Mouse (Mus musculus) G1E (cell line): Measurements from ENCODE around the gene Zfp867. TPM values are rescaled to one million over a fixed set of nuclear protein-coding genes. Genes with fewer than 3 reads are reported as not detected.

Experiments
- ATAC-seq: 2 replicates; pipeline ENCODE4 v1.8.0; 2016; ENCODE audit warnings: mild to moderate bottlenecking; ENCODE audit not compliant: insufficient number of reproducible peaks, poor library complexity, low FRiP score, severe bottlenecking; ENCODE audit errors: extremely low read depth
- DNase-seq: peaks from one replicate; pipeline ENCODE4 v3.0.0; 2012; ENCODE audit warnings: low spot score
- H3K27me3 ChIP-seq: 2 replicates; pipeline ENCODE4 v1.6.1; 2012; ENCODE audit warnings: mild to moderate bottlenecking, low read length, inconsistent platforms; ENCODE audit not compliant: insufficient read depth
- H3K36me3 ChIP-seq: replicated peaks from 2 replicates; pipeline ENCODE3; 2012; ENCODE audit warnings: mild to moderate bottlenecking, inconsistent platforms
- H3K4me1 ChIP-seq: 2 replicates; pipeline ENCODE4 v1.6.1; 2012; ENCODE audit warnings: low read depth, low read length, inconsistent platforms, mixed read lengths; ENCODE audit not compliant: insufficient read depth
- H3K4me3 ChIP-seq: 2 replicates; pipeline ENCODE4 v1.5.1; 2012; ENCODE audit warnings: low read depth, mild to moderate bottlenecking, inconsistent platforms, low read length, moderate library complexity, mixed read lengths
- H3K9me3 ChIP-seq: replicated peaks from 2 replicates; pipeline ENCODE4 v1.6.1; 2012; ENCODE audit warnings: inconsistent platforms
- CTCF ChIP-seq: IDR thresholded peaks from 2 replicates; pipeline ENCODE4 v1.5.1; 2012; ENCODE audit warnings: low read depth, low read length, inconsistent platforms, mixed read lengths
- GATA1 ChIP-seq: IDR thresholded peaks from 2 replicates; pipeline ENCODE4 v1.6.1; 2012; ENCODE audit warnings: borderline replicate concordance, low read length, inconsistent platforms, mixed read lengths
- GATA2 ChIP-seq: IDR thresholded peaks from 2 replicates; pipeline ENCODE4 v1.6.1; 2012; ENCODE audit warnings: low read depth, low read length, inconsistent platforms, borderline replicate concordance
- POLR2AphosphoS5 ChIP-seq: IDR thresholded peaks from 2 replicates; pipeline ENCODE4 v1.6.1; 2012; ENCODE audit warnings: low read depth, low read length, inconsistent platforms; ENCODE audit not compliant: insufficient replicate concordance
- TAL1 ChIP-seq: conservative IDR thresholded peaks from 2 replicates; pipeline ENCODE4 v1.6.1; 2012; ENCODE audit warnings: low read depth, low read length, inconsistent platforms, mixed read lengths
- polyA plus RNA-seq: library from polyadenylated mRNA; stranded (reverse); fragments of >175 nt; gene quantifications from 2 replicates; pipeline ENCODE4 v1.2.3, GENCODE M21; 2012
- total RNA-seq, 2 experiments: library from RNA; stranded (forward) in 1 of 2; stranded (reverse) in 1 of 2; fragments of 200-1000 nt in 1 of 2; fragments of >200 nt in 1 of 2; fragmentation: Nextera tagmentation in 1 of 2; gene quantifications; 2 replicates each; pipeline ENCODE4 v1.2.3; 2014 to 2017

Gene Zfp867
- total and polyA plus RNA-seq, 3 experiments, result 0.07 to 4.5 (median 4.2) TPM

DNA sequence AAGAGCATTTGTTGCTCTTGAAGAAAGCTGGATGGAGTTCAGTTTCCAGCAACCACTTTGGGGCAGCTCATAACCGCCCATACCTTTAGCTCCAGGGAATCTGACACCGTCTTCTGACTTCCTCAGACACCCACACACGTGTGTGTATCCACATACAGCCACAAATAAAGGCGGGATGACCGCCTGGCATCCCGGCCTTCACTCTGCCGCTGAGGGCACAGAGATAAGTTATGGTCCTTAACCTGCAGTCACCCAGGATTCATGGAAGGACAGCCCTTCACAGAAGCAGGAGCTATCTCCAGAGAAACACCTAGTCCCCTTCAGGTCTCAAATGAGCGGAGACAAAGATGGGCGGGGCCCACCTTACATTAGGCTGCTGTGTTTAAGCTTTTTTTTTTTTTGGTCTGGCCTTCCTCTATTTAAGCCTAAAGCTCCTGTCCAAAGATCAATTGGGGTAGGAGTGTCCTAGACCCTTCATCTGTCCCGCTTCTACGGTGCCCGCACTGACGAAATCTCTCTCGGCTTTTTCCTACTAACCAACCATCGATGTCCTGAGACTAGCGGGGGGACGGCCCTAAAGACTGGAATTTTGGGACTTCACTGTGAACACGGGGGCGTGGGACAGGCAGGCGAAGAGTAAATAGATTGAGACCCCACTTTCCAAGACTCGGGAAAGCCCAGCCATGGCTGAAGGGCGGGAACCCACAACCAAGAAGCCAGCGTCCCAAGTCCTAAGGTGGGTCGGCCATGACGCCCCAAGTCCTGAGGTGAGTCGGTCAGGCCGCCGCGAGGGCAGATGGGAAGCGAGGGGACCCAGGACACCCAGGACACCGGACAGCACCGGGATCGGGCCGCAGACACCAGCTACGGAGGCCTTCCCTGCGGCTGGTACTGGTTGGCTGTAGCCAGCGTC, 605 bp downstream of the Zfp867 start:
- Histone ChIP-seq H3K27me3 (peaks cover 21% of the 10 kb centered on the region), H3K4me1 (peaks cover 15% of the 10 kb centered on the region), H3K4me3 (peak overlapping the region; percentile 99), H3K9me3 (no peaks in the 10 kb centered on the region), H3K36me3 (peaks cover 5% of the 10 kb centered on the region)
- ATAC-seq (no peak), DNase-seq (peak; percentile 26)
- TF ChIP-seq TAL1 (no peak), POLR2AphosphoS5 (no peak), GATA2 (no peak), CTCF (no peak)

DNA sequence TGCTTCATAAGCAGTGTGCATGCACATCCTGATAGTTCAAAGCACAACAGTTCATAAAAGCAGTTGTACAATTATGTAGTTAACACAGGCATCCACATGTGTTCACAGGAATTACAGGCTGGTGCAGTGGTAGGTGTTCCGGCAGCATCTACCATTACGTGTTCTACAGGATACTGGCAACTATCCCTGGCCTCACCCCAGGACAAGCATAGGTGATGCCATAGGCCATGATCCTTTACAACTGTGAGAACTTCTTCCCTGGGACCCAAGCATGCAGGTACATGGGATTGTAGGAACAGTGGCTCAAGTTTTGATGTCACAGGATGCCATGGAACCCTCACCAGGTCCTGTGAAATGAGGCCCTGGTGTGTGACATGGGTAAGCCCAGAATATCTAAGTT, 11.8 kb downstream of the Zfp867 start:
- ATAC-seq (no peak), DNase-seq (no peak)
- peaks cover 74% of the 10 kb centered on the region for H3K36me3 ChIP-seq

DNA sequence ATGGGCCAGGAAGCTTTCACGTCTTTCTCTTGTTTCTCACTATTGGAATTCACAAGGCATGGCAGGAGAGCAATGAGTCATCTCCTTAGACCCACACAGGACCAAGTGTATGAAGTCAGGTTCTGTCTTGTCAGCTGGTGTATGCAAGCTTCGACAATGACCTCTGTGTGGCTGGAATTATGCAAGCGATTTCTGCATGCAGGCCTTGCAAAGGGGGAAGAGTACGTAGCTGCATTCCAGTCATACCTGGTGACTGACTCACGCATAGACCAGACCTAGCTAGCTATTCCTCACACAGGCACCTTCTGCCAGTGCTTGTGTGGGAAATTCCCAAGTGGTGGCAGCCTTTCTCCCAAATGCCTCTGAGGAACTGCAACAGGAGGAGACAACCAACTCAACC, 13.3 kb downstream of the Zfp867 start:
- Histone ChIP-seq H3K36me3 (peaks cover 82% of the 10 kb centered on the region), H3K4me3 (no peak overlapping the region), H3K27me3 (no peaks in the 10 kb centered on the region), H3K4me1 (peaks cover 4% of the 10 kb centered on the region; the same call in 1 of the 2 replicates), H3K9me3 (peaks cover 18% of the 10 kb centered on the region)
- TF ChIP-seq TAL1, result no peak
- TF ChIP-seq GATA1, result no peak
- no peak for TF ChIP-seq CTCF
- TF ChIP-seq POLR2AphosphoS5, result no peak
- no peak for TF ChIP-seq GATA2
- DNase-seq (no peak), ATAC-seq (no peak)

More for the DNA sequence above, 11.8 kb downstream of the Zfp867 start:
- Histone ChIP-seq H3K27me3 (no peaks in the 10 kb centered on the region), H3K9me3 (peaks cover 25% of the 10 kb centered on the region), H3K4me3 (no peak overlapping the region), H3K4me1 (peaks cover 4% of the 10 kb centered on the region; the same call in 1 of the 2 replicates)
- TF ChIP-seq GATA1 (no peak), GATA2 (no peak), TAL1 (no peak), CTCF (no peak), POLR2AphosphoS5 (no peak)

DNA sequence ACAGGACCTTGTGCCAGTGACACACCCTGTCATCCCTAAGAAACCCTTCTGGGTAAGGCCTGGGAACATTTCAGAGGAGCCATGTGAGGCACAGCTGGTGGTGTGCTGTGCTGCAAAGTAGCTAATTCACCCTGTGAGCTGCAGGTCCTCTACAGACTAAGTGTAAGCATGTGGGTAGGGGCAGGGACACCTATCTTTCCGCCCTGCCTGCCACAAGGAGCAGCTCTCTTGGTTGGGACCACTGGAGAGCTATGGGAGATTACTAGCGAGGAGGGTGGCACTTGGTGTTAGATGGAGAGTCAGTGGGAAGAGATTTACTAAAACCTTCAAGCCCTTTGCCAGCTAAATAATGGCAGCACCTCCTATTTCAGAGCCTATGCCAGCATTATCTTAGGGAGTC, 15.4 kb downstream of the Zfp867 start:
- Histone ChIP-seq H3K27me3 (no peaks in the 10 kb centered on the region), H3K4me1 (peaks cover 9% of the 10 kb centered on the region), H3K9me3 (no peaks in the 10 kb centered on the region; the same call in 1 of the 2 replicates), H3K36me3 (peaks cover 81% of the 10 kb centered on the region), H3K4me3 (no peak overlapping the region)
- DNase-seq (no peak), ATAC-seq (no peak)
- no peak for TF ChIP-seq CTCF
- no peak for TF ChIP-seq GATA1
- no peak for TF ChIP-seq GATA2
- no peak for TF ChIP-seq POLR2AphosphoS5
- no peak for TF ChIP-seq TAL1

DNA sequence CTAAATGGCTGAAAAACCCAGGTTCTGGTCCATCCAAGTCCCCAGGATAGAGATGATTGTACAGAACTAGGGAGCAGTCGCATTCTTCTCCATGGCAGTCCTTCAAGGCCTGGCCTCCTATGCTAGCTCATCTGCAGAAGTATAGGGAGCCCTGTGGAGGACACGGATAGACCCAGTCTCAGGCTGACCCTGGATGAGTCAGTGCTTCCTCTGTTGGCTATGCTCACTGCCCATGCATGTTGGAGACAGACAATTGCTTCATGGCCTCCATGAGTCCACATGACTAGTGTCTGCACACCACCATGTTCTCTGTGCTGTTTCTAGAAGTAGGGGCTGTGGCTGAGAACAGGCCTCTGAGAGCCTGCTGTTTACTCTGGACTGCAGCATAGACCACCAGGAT, 15.9 kb downstream of the Zfp867 start:
- ATAC-seq (no peak), DNase-seq (no peak)
- Histone ChIP-seq H3K36me3 (peaks cover 83% of the 10 kb centered on the region), H3K4me1 (peaks cover 14% of the 10 kb centered on the region), H3K27me3 (no peaks in the 10 kb centered on the region), H3K4me3 (no peak overlapping the region), H3K9me3 (no peaks in the 10 kb centered on the region)
- no peak for TF ChIP-seq GATA2
- no peak for TF ChIP-seq TAL1
- no peak for TF ChIP-seq CTCF
- no peak for TF ChIP-seq GATA1

DNA sequence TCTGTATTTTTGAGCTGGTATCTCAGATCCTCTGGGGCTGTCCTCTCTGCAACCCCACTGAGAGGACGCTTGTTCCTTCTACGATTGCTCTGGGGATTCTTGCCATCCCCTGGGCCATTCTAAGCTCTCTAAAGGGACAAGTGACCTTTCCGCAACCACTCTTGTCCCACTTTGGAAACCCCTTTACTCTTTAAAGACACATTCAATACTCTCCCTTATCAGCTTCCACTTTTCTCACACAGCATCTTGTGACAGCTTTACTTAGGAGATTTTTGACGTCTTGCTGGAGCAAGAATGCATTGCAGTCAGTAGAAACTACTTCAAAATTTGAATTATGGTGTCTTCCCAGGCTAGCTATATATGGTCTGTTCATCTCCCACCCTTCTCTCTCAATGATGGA, 21.2 kb downstream of the Zfp867 start, which contains the start of gene Snap47:
TSS of gene Snap47 (minus strand) at position 101 of the 400 bp plus-strand sequence.
- Histone ChIP-seq H3K9me3 (no peaks in the 10 kb centered on the region), H3K4me1 (peaks cover 34% of the 10 kb centered on the region), H3K36me3 (peaks cover 67% of the 10 kb centered on the region), H3K4me3 (peak within 1 kb of the TSS; percentile 87), H3K27me3 (no peaks in the 10 kb centered on the region)
- TF ChIP-seq GATA2 (no peak), CTCF (no peak), GATA1 (no peak), TAL1 (no peak), POLR2AphosphoS5 (no peak)
- DNase-seq (no peak), ATAC-seq (no peak)
